Mouse (Mus musculus): Measurements from ENCODE around the gene Eya3. TPM values are rescaled to one million over a fixed set of nuclear protein-coding genes. Genes with fewer than 3 reads are reported as not detected.
"Not testable (repeated sequence)": the region's sequence is repeated elsewhere in the genome, so short reads cannot be mapped to it uniquely, and the experiment has no call there.

Eya3 gene
- polyA plus RNA-seq (2015; fragmentation: Nextera tagmentation; extraction: Ambion mirVana), result 34.6 and 35.2 TPM in 2 replicates

DNA sequence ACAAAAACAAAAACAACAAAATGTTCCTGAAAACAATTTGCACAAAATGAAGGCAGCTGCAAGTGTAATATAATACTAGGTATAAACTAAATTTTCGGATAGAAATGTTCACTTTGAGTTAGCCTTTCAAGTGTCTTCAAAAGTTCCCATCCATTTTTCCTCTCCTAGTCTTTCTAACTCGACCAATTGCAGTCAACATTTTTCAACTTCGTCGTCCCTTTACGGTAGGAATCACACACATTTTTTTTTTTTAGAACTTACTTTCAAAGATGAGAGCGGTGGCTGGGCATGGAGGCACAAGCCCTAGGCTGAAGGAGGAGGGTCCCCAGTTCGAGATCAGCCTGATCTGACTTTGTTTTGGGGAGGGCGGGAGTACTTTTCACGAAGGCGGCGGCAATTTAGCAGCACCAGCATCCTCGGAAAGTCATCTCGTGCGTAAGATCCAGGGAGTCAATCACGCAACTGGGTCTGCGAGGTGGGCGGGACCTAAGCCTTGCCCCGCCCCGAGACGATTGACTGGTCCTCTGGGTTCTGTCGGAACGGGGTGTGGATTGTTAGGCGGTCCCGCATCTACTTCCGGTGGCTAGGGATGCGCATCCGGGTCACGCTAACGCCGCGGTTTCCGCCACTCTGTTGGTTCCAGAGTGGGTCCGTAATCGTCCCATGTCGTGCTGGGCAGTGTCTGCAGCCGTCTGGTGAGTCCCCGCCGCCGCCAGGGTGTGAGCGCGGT, at the start of gene Eya3:
Gene Eya3 (plus strand): TSS at position 527 of the 730 bp plus-strand sequence.
- Histone ChIP-seq H3K9me3 (no peaks in the 10 kb centered on the region), H3K4me2 (replicated peaks) (peak within 1 kb of the TSS; percentile 84), H3K27me3 (no peaks in the 10 kb centered on the region), H3K27ac (peak within 1 kb of the TSS; percentile 78), H3K36me3 (peaks cover 12% of the 10 kb centered on the region), H3K4me1 (peaks cover 10% of the 10 kb centered on the region), H3K9ac (peak within 1 kb of the TSS; percentile 97), H3K4me3 (peak within 1 kb of the TSS; percentile 96)
- WGBS, result under 1% methylated on average over 41 of the region's 41 CpGs
- peak; percentile 98 for ATAC-seq (ENCODE audit: low FRiP score, low read depth)

DNA sequence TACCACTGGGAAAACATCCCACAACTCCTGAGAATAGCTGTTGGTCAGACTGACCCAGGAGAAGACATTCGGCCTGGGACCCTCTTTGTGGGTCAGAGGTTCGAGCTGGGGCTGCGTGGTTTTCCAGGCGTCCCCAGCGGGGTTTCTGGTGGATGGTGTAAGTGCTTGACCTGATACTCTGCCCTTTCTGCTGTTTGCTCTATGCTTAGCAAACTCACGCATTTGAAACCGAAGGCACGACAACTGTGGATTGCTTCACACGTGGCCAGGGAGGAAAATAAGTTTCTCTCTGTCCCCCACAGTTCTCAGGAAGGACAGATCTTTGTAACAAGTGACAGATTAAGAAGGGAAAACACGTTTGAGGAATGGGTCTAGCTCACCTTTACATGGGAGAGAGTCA, 48.1 kb upstream of the Eya3 start:
- WGBS, result 88% methylated on average over 10 of the region's 10 CpGs

DNA sequence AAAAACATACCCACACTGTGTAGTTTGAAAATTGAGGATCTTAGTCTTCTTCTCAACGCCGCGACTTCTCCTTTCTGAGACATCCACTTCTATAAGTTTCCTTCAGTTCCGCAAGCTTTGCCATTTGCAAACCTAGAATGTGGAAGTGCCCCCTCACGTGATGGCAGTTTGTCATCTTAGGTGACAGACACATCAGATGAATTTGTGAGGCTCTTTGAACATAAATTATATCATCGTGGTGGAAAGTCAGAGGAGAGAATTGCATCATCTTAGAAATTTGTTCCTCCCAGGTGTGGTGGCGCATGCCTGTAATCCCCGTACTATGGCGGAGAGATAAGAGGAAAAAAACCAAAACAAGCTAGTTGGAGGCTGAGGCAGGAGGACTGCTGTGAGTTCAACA, 45.8 kb upstream of the Eya3 start:
- H3K9me3 ChIP-seq, result no peaks in the 10 kb centered on the region
- H3K4me2 ChIP-seq (replicated peaks), result no peak overlapping the region
- WGBS, result 92% methylated on average over 9 of the region's 9 CpGs
- no peaks in the 10 kb centered on the region for H3K27me3 ChIP-seq
- no peaks in the 10 kb centered on the region for H3K4me1 ChIP-seq
- no peak overlapping the region for H3K4me3 ChIP-seq
- H3K9ac ChIP-seq, result no peak overlapping the region
- no peak overlapping the region for H3K27ac ChIP-seq
- no peak for ATAC-seq (ENCODE audit: low FRiP score, low read depth)
- no peaks in the 10 kb centered on the region for H3K36me3 ChIP-seq

More for the DNA sequence above, 48.1 kb upstream of the Eya3 start:
- Histone ChIP-seq H3K4me2 (replicated peaks) (no peak overlapping the region), H3K27me3 (no peaks in the 10 kb centered on the region), H3K9ac (no peak overlapping the region), H3K36me3 (no peaks in the 10 kb centered on the region), H3K9me3 (no peaks in the 10 kb centered on the region), H3K4me1 (no peaks in the 10 kb centered on the region), H3K4me3 (no peak overlapping the region), H3K27ac (no peak overlapping the region)
- no peak for ATAC-seq (ENCODE audit: low FRiP score, low read depth)

DNA sequence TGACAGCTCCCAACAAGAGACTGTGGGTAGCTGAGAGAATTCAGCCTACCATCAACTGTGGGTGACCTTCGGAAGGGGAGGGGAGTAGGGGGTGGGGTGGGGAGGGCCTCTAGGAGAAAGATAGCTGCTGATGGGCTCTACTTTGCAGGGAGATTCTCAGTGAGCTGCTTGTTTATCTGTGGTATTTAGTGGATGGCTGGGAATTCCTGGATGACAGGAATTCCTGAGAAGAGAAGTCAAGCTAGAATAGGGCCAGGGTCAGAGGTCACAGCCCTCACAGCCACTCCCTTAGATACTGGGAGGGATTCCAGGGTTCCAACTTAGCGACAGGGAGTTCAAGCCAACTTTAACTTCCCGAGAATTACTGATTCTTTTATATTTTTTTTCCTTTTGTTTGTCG, 44.6 kb upstream of the Eya3 start:
- ATAC-seq (ENCODE audit: low FRiP score, low read depth), result no peak
- WGBS, result 39% methylated on average over 4 of the region's 4 CpGs
- no peaks in the 10 kb centered on the region for H3K9me3 ChIP-seq

DNA sequence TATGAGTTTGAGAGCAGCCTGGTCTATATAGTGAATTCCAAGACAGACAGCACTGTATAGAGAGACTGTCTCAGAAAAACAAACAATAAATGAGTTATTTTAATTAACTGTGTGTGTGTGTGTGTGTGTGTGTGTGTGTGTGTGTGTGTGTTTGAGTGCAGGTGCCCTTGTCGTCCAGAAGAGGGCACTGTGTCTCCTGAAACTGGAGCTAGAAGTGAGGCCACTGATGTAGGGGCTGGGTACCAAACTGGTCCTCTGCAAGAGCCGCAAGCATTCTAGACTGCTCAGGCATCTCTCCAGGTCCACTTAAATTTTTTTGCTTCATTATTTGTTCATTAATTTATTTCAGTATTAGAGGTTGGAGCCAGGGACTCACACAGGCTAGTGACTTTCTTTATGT, 39.9 kb upstream of the Eya3 start:
- Histone ChIP-seq H3K36me3 (no peaks in the 10 kb centered on the region), H3K4me2 (replicated peaks) (no peak overlapping the region), H3K9me3 (no peaks in the 10 kb centered on the region), H3K27me3 (no peaks in the 10 kb centered on the region), H3K4me1 (no peaks in the 10 kb centered on the region), H3K9ac (no peak overlapping the region), H3K4me3 (no peak overlapping the region), H3K27ac (no peak overlapping the region)
- ATAC-seq (ENCODE audit: low FRiP score, low read depth), result no peak
- WGBS, result 82% methylated on average over 2 of the region's 2 CpGs

More for the DNA sequence above, 44.6 kb upstream of the Eya3 start:
- Histone ChIP-seq H3K4me3 (no peak overlapping the region), H3K27ac (no peak overlapping the region), H3K4me1 (no peaks in the 10 kb centered on the region), H3K4me2 (replicated peaks) (no peak overlapping the region), H3K36me3 (no peaks in the 10 kb centered on the region), H3K9ac (no peak overlapping the region), H3K27me3 (no peaks in the 10 kb centered on the region)

DNA sequence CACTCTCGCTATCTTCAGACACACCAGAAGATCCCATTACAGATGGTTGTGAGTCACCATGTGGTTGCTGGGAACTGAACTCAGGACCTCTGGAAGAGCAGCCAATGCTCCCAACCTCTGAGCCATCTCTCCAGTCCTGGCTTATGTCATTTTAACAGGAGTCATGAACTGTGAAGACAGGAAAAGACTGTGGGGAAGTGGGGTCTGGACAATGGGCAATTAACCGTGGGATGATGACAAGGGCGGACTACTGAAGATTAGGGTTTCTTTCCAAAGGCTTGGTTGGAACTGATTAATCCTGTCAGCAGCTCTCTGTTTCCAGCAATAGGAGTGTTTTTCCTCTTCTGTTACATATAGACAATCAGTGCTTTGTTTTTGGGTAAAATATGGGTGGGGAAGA, 39.0 kb upstream of the Eya3 start:
- no peaks in the 10 kb centered on the region for H3K36me3 ChIP-seq
- H3K27me3 ChIP-seq, result no peaks in the 10 kb centered on the region
- H3K9me3 ChIP-seq, result no peaks in the 10 kb centered on the region
- no peaks in the 10 kb centered on the region for H3K4me1 ChIP-seq
- 85% methylated on average over 3 of the region's 3 CpGs for WGBS
- no peak overlapping the region for H3K4me3 ChIP-seq
- no peak overlapping the region for H3K27ac ChIP-seq
- H3K4me2 ChIP-seq (replicated peaks), result no peak overlapping the region
- no peak for ATAC-seq (ENCODE audit: low FRiP score, low read depth)
- no peak overlapping the region for H3K9ac ChIP-seq

DNA sequence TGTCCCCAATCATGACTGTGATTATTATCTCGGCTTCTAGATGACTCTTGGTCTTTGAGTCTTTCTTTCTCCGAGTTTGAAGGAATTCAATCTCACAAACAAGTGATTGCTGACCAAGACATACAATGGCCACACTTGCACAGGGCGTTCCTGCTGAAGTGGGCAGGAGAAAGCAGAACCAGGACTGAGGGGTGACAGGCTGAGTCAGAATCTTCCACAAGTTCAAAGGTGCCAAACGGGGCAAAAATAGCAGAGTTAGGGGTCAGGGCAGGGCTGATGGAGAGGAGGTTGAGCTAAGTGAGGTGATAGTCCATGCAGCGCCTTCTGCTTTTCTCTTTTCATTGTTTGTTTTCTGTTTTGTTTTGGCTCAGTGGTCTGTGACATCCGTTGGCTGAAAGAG, 38.3 kb upstream of the Eya3 start:
- H3K36me3 ChIP-seq, result no peaks in the 10 kb centered on the region
- no peaks in the 10 kb centered on the region for H3K9me3 ChIP-seq
- H3K4me1 ChIP-seq, result no peaks in the 10 kb centered on the region
- H3K27ac ChIP-seq, result no peak overlapping the region
- H3K27me3 ChIP-seq, result no peaks in the 10 kb centered on the region
- no peak overlapping the region for H3K9ac ChIP-seq
- 89% methylated on average over 6 of the region's 6 CpGs for WGBS
- no peak overlapping the region for H3K4me2 ChIP-seq (replicated peaks)
- H3K4me3 ChIP-seq, result no peak overlapping the region
- ATAC-seq (ENCODE audit: low FRiP score, low read depth), result no peak

DNA sequence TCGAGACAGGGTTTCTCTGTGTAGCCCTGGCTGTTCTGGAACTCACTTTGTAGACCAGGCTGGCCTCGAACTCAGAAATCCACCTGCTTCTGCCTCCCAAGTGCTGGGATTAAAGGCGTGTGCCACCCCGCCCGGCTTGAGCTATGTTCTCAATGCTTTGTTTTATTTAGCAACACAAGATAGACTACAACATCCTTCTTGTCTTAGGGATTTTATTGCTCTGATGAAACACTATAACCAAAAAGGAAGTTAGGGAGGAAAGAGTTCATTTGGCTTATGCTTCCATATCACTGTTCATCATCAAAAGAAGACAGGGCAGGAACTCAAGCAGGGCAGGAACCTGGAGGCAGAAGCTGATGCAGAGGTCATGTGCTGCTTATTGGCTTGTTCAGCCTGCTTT, 37.5 kb upstream of the Eya3 start:
- not testable (repeated sequence) for H3K4me3 ChIP-seq; H3K36me3 ChIP-seq; H3K27ac ChIP-seq; H3K4me1 ChIP-seq; H3K9me3 ChIP-seq; H3K9ac ChIP-seq; H3K4me2 ChIP-seq (replicated peaks); ATAC-seq (ENCODE audit: low FRiP score, low read depth); H3K27me3 ChIP-seq
- 87% methylated on average over 4 of the region's 5 CpGs for WGBS

DNA sequence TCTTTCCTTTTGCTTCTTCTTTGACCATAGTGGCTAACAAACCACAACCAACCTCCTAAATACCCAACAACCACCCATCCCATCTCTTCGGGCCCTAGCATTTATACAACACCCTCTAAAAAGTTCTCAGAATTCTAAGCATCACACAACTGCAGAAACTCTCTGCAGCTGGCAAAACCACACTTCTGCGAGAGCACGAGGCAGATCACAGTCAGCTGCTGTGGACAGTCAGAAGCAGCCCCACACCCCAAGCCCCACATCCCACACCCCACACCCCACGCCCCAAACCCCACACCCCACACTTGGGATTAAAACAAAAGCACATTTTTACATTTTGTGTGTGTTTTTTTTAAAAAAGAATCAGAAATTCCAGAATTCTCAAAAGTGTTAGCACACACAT, 35.3 kb upstream of the Eya3 start:
- Histone ChIP-seq H3K27me3 (no peaks in the 10 kb centered on the region), H3K9ac (no peak overlapping the region), H3K27ac (no peak overlapping the region), H3K4me1 (no peaks in the 10 kb centered on the region), H3K36me3 (no peaks in the 10 kb centered on the region), H3K9me3 (no peaks in the 10 kb centered on the region), H3K4me2 (replicated peaks) (no peak overlapping the region), H3K4me3 (no peak overlapping the region)
- ATAC-seq (ENCODE audit: low FRiP score, low read depth), result no peak
- WGBS, result 79% methylated on average over 4 of the region's 4 CpGs

DNA sequence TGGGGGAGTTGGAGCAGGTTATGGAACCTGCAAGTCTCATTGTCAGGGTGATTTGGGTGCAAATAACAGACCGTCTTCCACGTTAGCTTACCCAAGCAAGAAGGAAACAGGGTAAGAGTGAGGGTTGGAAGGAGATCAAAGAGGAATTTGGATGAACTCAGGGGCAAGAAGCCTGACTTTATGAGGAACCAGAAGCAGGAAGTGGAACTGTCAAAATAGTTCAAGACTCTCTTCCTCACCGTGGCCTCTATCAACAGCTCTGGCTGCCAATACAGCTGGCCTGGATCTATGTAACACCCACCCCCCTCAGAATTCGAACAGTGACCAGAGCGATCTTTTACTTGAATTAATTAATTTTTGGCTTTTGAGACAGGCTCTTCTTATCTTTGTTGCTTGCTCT, 33.0 kb upstream of the Eya3 start:
- no peak overlapping the region for H3K4me2 ChIP-seq (replicated peaks)
- H3K4me3 ChIP-seq, result no peak overlapping the region
- ATAC-seq (ENCODE audit: low FRiP score, low read depth), result no peak
- no peak overlapping the region for H3K9ac ChIP-seq
- no peaks in the 10 kb centered on the region for H3K36me3 ChIP-seq
- no peaks in the 10 kb centered on the region for H3K4me1 ChIP-seq
- H3K27me3 ChIP-seq, result no peaks in the 10 kb centered on the region
- WGBS, result 68% methylated on average over 5 of the region's 5 CpGs
- no peaks in the 10 kb centered on the region for H3K9me3 ChIP-seq
- no peak overlapping the region for H3K27ac ChIP-seq

DNA sequence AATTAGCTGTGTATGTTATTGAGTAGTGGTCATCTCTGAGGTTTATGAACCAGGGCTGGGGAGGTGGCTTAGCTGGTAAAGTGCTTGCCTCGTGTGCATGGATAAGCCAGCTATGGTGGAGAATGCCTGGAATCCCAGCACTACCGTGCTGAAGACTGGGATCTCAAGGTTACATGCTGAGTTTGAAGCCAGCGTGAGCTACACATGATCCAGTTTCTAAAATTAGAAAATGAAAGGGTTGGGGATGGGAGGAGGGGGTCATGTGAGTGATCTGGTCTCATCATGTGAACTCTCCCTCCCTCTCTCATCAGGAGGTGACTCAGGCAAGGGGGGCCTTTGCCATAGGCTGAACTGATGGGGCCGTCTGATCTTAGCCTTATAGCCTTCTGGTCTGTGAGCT, 30.6 kb upstream of the Eya3 start:
- WGBS, result 52% methylated on average over 4 of the region's 4 CpGs
- H3K4me1 ChIP-seq, result no peaks in the 10 kb centered on the region
- no peak for ATAC-seq (ENCODE audit: low FRiP score, low read depth)
- no peak overlapping the region for H3K4me2 ChIP-seq (replicated peaks)
- no peak overlapping the region for H3K4me3 ChIP-seq
- H3K9me3 ChIP-seq, result no peaks in the 10 kb centered on the region
- no peak overlapping the region for H3K9ac ChIP-seq
- no peaks in the 10 kb centered on the region for H3K36me3 ChIP-seq
- H3K27ac ChIP-seq, result no peak overlapping the region
- H3K27me3 ChIP-seq, result no peaks in the 10 kb centered on the region

DNA sequence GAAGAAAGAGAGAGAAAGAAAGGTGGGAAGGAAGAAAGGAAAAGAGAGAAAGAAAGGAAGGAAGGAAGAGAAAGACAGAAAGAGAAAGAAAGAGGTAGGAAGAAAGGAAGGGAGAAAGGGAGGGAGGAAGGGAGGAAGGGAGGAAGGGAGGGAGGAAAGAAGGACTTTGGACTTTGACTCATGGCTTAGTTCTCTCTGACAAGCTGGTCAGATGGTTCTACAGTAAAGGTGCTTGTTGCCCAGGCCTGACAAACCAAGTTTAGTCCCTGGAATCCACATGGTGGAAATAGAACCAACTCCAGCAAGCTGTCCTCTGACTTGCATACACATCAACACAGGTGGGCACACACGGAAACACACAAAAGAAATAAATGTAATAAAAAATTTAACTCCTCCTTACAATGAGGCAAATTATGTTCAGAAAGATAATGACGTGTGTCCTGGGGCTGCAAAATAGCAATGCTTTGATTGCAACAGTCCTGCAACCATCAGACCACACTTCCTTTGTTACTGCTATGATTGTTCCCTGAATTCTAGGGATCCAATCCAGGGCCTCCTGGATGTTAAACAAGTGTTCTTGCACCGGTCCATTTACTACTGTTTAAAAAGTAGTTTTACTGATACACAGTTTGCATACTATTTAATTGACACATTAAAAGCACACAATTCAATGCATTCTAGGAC, 28.3 kb upstream of the Eya3 start:
- Histone ChIP-seq H3K9ac (no peak overlapping the region), H3K9me3 (peaks cover 12% of the 10 kb centered on the region), H3K4me2 (replicated peaks) (no peak overlapping the region), H3K4me1 (no peaks in the 10 kb centered on the region), H3K27ac (no peak overlapping the region), H3K36me3 (no peaks in the 10 kb centered on the region), H3K4me3 (no peak overlapping the region), H3K27me3 (no peaks in the 10 kb centered on the region)
- WGBS, result 68% methylated on average over 3 of the region's 3 CpGs
- no peak for ATAC-seq (ENCODE audit: low FRiP score, low read depth)

DNA sequence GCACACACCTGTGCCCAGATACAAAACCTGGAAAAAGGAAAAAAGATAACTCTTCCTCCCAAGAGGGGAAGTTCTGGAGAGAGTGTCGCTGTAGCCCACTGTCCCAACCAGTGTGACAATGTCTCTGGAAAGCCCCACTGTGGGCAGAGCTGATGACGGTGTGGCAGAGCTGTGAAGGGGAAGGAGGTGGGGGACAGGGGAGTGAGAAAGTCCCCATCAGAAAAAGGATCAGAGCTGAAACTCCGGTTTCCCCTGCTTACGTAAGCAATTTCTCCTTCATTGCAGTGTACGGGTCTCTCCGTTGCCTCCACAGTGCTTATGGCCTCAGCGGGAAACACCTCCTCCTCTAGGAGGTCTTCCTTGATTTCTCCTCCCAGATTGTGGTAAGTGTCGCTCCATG, 27.5 kb upstream of the Eya3 start:
- 79% methylated on average over 8 of the region's 8 CpGs for WGBS

More for the DNA sequence above, 27.5 kb upstream of the Eya3 start:
- no peak overlapping the region for H3K9ac ChIP-seq
- no peaks in the 10 kb centered on the region for H3K36me3 ChIP-seq
- H3K4me1 ChIP-seq, result no peaks in the 10 kb centered on the region
- no peak overlapping the region for H3K4me2 ChIP-seq (replicated peaks)
- H3K27ac ChIP-seq, result no peak overlapping the region
- H3K27me3 ChIP-seq, result no peaks in the 10 kb centered on the region
- no peak for ATAC-seq (ENCODE audit: low FRiP score, low read depth)
- H3K9me3 ChIP-seq, result peaks cover 12% of the 10 kb centered on the region
- no peak overlapping the region for H3K4me3 ChIP-seq

All from limb, embryonic 13.5 days (tissue).